Mouse (Mus musculus): ENCODE data around the gene Gm11563. TPM values are rescaled to one million over a fixed set of nuclear protein-coding genes. Genes with fewer than 3 reads are reported as not detected.
"Not testable (repeated sequence)": the region's sequence is repeated elsewhere in the genome, so short reads cannot be mapped to it uniquely, and the experiment has no call there.

Gene Gm11563
- not detected in 2 replicates for polyA plus RNA-seq (2015; fragmentation: Nextera tagmentation; extraction: Ambion mirVana)

DNA sequence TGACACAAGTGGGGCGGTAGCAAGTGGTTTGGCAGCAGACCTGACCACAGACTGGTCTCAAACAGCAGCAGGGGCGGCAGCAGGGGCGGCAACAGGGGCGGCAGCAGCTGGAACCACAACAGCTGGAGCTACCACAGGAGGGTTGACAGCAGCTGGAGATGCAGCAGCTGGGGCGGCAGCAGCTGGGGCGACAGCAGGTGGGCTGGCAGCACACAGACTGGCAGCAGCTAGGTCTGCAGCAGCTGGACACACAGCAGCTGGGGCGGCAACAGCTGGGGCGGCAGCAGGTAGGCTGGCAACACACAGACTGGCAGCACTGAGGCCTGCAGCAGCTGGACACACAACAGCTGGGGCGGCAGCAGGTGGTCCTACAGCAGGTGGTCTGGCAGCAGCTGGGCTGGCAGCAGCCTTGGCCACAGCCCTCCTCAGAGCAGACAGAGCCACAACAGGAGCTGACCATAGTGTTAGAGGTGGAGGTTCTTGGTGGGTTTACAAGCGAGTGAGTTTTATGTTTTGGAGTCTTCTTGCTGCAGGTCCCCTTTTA lies at the start of gene Gm11563:
Gm11563 (minus strand) TSS at position 494 of the 544 bp plus-strand sequence.
- H3K27ac ChIP-seq (replicated peaks); H3K9me3 ChIP-seq; H3K36me3 ChIP-seq; H3K4me2 ChIP-seq; H3K4me1 ChIP-seq; H3K9ac ChIP-seq; ATAC-seq (ENCODE audit: extremely low read depth, insufficient number of reproducible peaks, low FRiP score, low TSS enrichment); H3K27me3 ChIP-seq (replicated peaks); H3K4me3 ChIP-seq: not testable (repeated sequence)
- WGBS, result 58% methylated on average over 10 of the region's 10 CpGs

DNA sequence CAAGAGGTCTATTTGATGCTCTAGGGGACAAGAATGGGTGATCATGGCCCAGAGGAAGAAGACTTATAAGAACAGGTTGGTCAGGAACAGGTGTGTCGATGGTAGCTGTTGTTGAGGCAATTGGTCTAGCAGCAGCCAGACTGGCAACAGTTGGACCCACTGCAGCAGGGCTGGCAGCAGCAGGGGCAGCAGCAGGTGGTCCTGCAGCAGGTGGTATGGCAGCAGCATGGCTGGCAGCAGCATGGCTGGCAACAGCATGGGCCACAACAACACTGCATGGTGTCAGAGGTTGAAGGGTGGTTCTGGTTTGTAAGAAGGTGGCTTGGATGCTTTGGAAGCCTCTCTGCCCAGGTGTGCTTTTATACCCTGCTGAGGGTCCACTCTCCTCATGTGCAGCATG lies 31.7 kb upstream of the Gm11563 start, which contains the start of gene Gm14190:
Gm14190 (minus strand) TSS at position 278 of the 400 bp plus-strand sequence.
- ATAC-seq (ENCODE audit: extremely low read depth, insufficient number of reproducible peaks, low FRiP score, low TSS enrichment), result no peak
- Histone ChIP-seq H3K4me1 (no peaks in the 10 kb centered on the region), H3K9me3 (no peaks in the 10 kb centered on the region), H3K4me3 (no peak within 1 kb of the TSS), H3K9ac (no peak within 1 kb of the TSS), H3K27me3 (replicated peaks) (no peaks in the 10 kb centered on the region), H3K4me2 (no peak within 1 kb of the TSS), H3K36me3 (no peaks in the 10 kb centered on the region), H3K27ac (replicated peaks) (no peak within 1 kb of the TSS)
- 64% methylated on average over 1 of the region's 1 CpGs for WGBS

DNA sequence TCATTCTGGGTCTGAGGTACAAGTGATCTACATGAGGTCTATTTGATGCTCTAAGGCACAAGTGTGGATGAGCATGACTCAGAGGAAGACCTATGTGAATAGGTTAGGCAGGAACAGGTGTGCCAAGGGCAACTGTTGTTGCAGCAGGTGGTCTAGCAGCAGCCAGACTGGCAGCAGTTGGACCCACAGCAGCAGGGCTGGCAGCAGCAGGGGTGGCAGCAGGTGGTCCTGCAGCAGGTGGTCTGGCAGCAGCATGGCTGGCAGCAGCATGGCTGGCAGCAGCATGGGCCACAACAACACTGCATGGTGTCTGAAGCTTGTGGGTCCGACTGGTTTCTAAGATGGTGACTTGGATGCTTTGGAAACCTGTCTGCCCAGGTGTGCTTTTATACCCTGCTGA lies 26.5 kb upstream of the Gm11563 start:
- not testable (repeated sequence) for H3K27me3 ChIP-seq (replicated peaks); H3K9me3 ChIP-seq; H3K4me3 ChIP-seq; H3K4me1 ChIP-seq; ATAC-seq (ENCODE audit: extremely low read depth, insufficient number of reproducible peaks, low FRiP score, low TSS enrichment); H3K36me3 ChIP-seq; H3K9ac ChIP-seq; H3K27ac ChIP-seq (replicated peaks); H3K4me2 ChIP-seq
- 54% methylated on average over 1 of the region's 1 CpGs for WGBS

DNA sequence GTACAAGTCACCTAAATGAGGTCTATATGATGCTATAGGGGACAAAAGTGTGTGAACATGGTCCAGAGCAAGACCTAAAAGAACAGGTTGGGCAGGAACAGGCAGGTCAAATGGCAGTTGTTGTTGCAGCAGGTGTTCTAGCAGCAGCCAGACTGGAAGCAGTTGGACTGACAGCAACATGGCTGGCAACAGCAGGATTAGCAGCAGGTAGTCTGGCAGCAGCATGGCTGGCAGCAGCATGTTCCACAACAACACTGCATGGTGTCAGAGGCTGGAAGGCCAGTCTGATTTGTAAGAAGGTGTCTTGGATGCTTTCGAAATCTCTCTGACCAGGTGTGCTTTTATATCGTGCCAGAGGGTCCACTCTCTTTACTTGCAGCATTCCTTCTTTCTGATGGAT lies 24.7 kb upstream of the Gm11563 start:
- no peak overlapping the region for H3K4me3 ChIP-seq

DNA sequence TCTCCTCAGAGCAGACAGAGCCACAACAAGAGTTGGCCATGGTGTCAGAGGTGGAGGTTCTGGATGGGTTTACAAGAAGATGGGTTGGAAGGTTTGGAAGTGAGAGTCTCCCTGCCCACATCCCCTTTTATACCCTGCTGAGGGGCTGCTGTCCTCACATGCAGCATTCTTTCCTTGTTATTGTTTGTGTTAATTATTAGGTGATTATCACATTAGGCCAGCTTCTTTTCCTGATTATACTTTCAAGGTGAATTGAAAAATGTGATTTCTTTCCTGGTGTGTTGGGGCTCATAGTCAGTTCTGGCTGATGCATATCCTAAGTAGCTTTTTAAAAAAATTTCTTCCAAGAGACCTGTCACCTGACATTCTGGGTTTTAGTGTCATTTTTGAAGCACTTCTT lies 7.1 kb upstream of the Gm11563 start, which contains the start of gene Krtap4-6:
Krtap4-6 (minus strand) TSS at position 101 of the 400 bp plus-strand sequence.
- H3K36me3 ChIP-seq, result no peaks in the 10 kb centered on the region
- no peaks in the 10 kb centered on the region for H3K4me1 ChIP-seq
- H3K27me3 ChIP-seq (replicated peaks), result no peaks in the 10 kb centered on the region
- H3K9ac ChIP-seq, result no peak within 1 kb of the TSS
- no peak within 1 kb of the TSS for H3K4me3 ChIP-seq
- no peak within 1 kb of the TSS for H3K4me2 ChIP-seq
- H3K9me3 ChIP-seq, result no peaks in the 10 kb centered on the region; the same call in 1 of the 2 replicates
- ATAC-seq (ENCODE audit: extremely low read depth, insufficient number of reproducible peaks, low FRiP score, low TSS enrichment), result no peak
- H3K27ac ChIP-seq (replicated peaks), result no peak within 1 kb of the TSS

More for the DNA sequence above, 24.7 kb upstream of the Gm11563 start:
- no peak for ATAC-seq (ENCODE audit: extremely low read depth, insufficient number of reproducible peaks, low FRiP score, low TSS enrichment)
- H3K9ac ChIP-seq, result no peak overlapping the region
- H3K27me3 ChIP-seq (replicated peaks), result no peaks in the 10 kb centered on the region
- H3K4me1 ChIP-seq, result no peaks in the 10 kb centered on the region
- H3K9me3 ChIP-seq, result no peaks in the 10 kb centered on the region
- WGBS, result 71% methylated on average over 2 of the region's 2 CpGs
- no peaks in the 10 kb centered on the region for H3K36me3 ChIP-seq
- H3K4me2 ChIP-seq, result no peak overlapping the region
- H3K27ac ChIP-seq (replicated peaks), result no peak overlapping the region

DNA sequence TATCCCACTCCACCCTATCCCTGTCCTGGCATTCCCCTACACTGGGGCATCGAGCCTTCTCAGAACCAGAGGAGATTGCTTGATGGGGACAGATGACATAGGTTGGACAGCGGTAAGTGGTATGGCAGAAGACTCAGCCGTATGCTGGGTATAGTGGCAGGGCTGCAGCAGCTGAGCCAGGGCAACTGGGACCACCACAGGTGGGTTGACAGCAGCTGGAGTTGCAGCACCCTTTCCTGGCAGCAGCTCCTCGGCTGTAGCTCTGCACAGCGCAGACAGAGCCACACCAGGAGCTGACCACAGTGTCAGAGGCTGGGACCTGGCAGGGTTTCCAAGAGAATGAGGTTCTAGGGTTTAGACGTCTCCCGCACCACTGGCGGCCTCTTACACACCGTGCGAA lies 4.0 kb upstream of the Gm11563 start:
- no peak overlapping the region for H3K9ac ChIP-seq
- no peak overlapping the region for H3K27ac ChIP-seq (replicated peaks)
- no peaks in the 10 kb centered on the region for H3K4me1 ChIP-seq
- H3K4me2 ChIP-seq, result no peak overlapping the region
- no peak overlapping the region for H3K4me3 ChIP-seq
- ATAC-seq (ENCODE audit: extremely low read depth, insufficient number of reproducible peaks, low FRiP score, low TSS enrichment), result no peak
- H3K36me3 ChIP-seq, result no peaks in the 10 kb centered on the region
- no peaks in the 10 kb centered on the region for H3K27me3 ChIP-seq (replicated peaks)
- H3K9me3 ChIP-seq, result no peaks in the 10 kb centered on the region; the same call in 1 of the 2 replicates
- 74% methylated on average over 10 of the region's 10 CpGs for WGBS

DNA sequence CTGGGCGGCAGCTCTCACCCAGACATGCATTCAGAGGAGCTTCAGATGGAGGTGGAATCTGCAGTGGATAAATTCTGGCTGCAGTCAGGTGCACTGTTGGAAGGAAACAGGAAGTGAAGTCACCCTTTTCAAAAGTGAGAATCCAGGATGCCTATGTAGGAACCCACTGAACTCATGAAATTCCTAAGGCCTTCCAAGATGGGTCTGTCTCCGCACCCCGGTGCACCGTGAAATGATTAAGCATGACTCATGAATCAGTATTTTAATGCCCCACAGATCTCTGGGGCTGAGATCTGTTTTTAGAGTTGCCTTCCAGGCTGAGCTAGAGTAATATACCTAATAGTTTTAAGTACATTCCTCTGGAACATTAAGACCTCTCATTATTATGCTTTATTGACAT lies 496 bp upstream of the Gm11563 start:
- no peaks in the 10 kb centered on the region; the same call in 1 of the 2 replicates for H3K9me3 ChIP-seq
- H3K4me3 ChIP-seq, result no peak overlapping the region
- ATAC-seq (ENCODE audit: extremely low read depth, insufficient number of reproducible peaks, low FRiP score, low TSS enrichment), result no peak
- H3K27ac ChIP-seq (replicated peaks), result no peak overlapping the region
- no peaks in the 10 kb centered on the region for H3K27me3 ChIP-seq (replicated peaks)
- H3K9ac ChIP-seq, result no peak overlapping the region
- H3K4me2 ChIP-seq, result no peak overlapping the region
- no peaks in the 10 kb centered on the region for H3K36me3 ChIP-seq
- 66% methylated on average over 4 of the region's 4 CpGs for WGBS
- no peaks in the 10 kb centered on the region for H3K4me1 ChIP-seq

DNA sequence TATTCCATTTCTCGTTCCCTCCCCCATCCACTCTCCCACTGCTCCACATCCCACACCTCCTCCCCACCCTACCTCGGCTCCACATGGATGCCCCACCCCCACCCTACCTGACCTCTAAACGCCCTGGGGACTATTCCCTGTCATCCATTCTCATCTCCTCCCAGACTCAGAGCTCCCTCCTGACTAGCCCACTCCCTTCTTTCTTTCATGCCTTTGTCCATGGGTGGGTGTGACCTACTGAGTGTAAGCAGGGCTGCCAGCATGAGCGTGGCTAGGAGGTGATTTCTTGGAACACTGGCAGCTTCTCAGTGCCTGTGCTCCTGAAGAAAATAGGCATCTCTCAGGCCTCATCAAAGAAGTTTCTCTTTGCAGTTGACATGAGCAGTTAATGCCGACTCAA lies 1.7 kb downstream of the Gm11563 start:
- Histone ChIP-seq H3K4me1 (no peaks in the 10 kb centered on the region), H3K4me2 (no peak overlapping the region), H3K9ac (no peak overlapping the region), H3K9me3 (no peaks in the 10 kb centered on the region; the same call in 1 of the 2 replicates), H3K36me3 (no peaks in the 10 kb centered on the region), H3K4me3 (no peak overlapping the region), H3K27me3 (replicated peaks) (no peaks in the 10 kb centered on the region), H3K27ac (replicated peaks) (no peak overlapping the region)
- ATAC-seq (ENCODE audit: extremely low read depth, insufficient number of reproducible peaks, low FRiP score, low TSS enrichment), result no peak
- WGBS, result 50% methylated on average over 5 of the region's 5 CpGs

DNA sequence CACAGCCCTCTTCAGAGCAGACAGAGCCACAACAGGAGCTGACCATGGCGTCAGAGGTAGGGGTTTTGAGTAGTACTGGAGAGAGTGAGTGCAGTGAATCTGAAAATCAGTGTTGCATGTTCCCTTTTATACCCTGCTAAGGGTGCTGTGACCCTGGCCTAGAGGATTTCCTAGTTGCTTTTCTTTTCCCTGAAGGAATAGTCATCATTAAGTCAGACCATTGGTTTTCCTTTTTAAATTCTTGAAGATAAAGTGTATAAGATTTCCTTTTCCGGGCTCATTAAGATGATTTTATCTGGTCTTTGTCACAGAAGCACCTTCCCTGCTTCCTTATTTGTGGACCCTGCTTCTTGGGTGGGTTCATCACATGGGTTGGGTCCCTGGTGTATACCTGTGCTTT lies 8.6 kb downstream of the Gm11563 start, which contains the start of gene Gm11555:
Gm11555 (minus strand) TSS at position 101 of the 400 bp plus-strand sequence.
- Histone ChIP-seq H3K36me3 (no peaks in the 10 kb centered on the region), H3K4me2 (no peak within 1 kb of the TSS), H3K27ac (replicated peaks) (no peak within 1 kb of the TSS), H3K4me1 (no peaks in the 10 kb centered on the region), H3K4me3 (no peak within 1 kb of the TSS), H3K9ac (no peak within 1 kb of the TSS), H3K27me3 (replicated peaks) (no peaks in the 10 kb centered on the region; the same call in 1 of the 2 replicates), H3K9me3 (no peaks in the 10 kb centered on the region; the same call in 1 of the 2 replicates)
- WGBS, result 65% methylated on average over 2 of the region's 2 CpGs
- ATAC-seq (ENCODE audit: extremely low read depth, insufficient number of reproducible peaks, low FRiP score, low TSS enrichment), result no peak

DNA sequence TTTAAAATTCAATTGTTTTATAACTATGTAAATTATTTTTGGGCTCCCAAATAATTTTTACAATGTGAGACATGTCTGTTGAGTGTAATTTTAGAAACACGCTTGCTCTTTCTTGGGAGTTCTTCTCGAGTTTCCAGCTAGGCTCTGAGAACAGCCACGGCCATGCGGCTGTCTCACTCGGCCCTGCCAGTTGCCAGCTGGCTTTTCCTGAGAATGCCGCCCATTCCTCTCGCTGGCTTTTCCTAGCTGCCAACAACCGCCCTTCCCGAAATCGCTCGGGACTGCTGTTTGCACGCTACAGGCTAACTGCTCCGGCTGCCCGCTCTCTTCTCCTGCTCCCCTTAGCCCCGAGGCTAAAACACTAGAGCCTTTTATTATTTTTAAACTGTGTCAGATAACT lies 12.3 kb downstream of the Gm11563 start:
- Histone ChIP-seq H3K9me3 (no peaks in the 10 kb centered on the region; the same call in 1 of the 2 replicates), H3K9ac (no peak overlapping the region), H3K36me3 (no peaks in the 10 kb centered on the region), H3K27ac (replicated peaks) (no peak overlapping the region), H3K27me3 (replicated peaks) (peaks cover 3% of the 10 kb centered on the region), H3K4me1 (no peaks in the 10 kb centered on the region), H3K4me3 (no peak overlapping the region), H3K4me2 (no peak overlapping the region)
- ATAC-seq (ENCODE audit: extremely low read depth, insufficient number of reproducible peaks, low FRiP score, low TSS enrichment), result no peak
- WGBS, result 79% methylated on average over 15 of the region's 15 CpGs

DNA sequence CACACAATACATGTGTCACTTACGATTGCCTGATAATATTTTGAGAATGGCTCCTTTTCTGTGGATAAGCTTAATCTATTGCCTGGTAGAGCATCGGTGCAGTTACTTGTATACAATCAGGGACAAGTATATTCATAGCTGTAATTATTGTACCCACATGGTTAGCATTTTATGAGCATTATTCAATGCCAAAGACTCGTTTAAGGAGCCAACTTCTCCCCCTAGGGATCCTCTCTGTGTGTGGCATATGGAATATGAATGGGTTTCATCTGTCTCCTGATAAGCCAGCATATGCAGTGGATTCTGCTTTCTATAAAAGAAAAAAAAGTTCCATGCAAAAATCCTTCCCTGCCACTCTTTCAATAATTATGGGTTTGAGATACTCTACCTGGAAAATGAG lies 14.4 kb downstream of the Gm11563 start:
- Histone ChIP-seq H3K9me3 (no peaks in the 10 kb centered on the region), H3K4me2 (no peak overlapping the region), H3K4me3 (no peak overlapping the region), H3K27ac (replicated peaks) (no peak overlapping the region), H3K9ac (no peak overlapping the region), H3K4me1 (no peaks in the 10 kb centered on the region), H3K36me3 (no peaks in the 10 kb centered on the region), H3K27me3 (replicated peaks) (peaks cover 3% of the 10 kb centered on the region)
- ATAC-seq (ENCODE audit: extremely low read depth, insufficient number of reproducible peaks, low FRiP score, low TSS enrichment), result no peak
- WGBS, result 70% methylated on average over 3 of the region's 3 CpGs

DNA sequence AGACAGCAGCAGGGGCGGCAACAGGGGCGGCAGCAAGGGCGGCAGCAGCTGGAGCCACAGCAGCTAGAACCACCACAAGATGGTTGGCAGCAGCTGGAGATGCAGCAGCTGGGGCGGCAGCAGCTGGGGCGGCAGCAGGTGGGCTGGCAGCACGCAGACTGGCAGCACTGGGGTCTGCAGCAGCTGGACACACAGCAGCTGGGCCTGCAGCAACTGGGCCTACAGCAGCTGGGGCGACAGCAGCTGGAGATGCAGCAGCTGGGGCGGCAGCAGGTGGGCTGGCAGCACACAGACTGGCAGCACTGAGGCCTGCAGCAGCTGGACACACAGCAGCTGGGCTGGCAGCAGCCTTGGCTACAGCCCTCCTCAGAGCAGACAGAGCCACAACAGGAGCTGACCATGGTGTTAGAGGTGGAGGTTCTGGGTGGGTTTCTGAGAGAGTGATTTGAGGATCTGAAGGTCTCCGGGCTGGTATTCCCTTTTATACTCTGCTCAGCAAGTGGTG lies 15.1 kb downstream of the Gm11563 start, which contains the start of gene Krtap4-7:
Krtap4-7 (minus strand) TSS at position 455 of the 505 bp plus-strand sequence.
- H3K27me3 ChIP-seq (replicated peaks); H3K4me3 ChIP-seq; H3K36me3 ChIP-seq; ATAC-seq (ENCODE audit: extremely low read depth, insufficient number of reproducible peaks, low FRiP score, low TSS enrichment); H3K4me2 ChIP-seq; H3K27ac ChIP-seq (replicated peaks); H3K9me3 ChIP-seq; H3K9ac ChIP-seq; H3K4me1 ChIP-seq: not testable (repeated sequence)
- 74% methylated on average over 9 of the region's 9 CpGs for WGBS
